Mouse (Mus musculus) lung, postnatal 0 days (tissue): Measurements from ENCODE around the gene Pfdn6.

Experiments
- CTCF ChIP-seq: IDR thresholded peaks from 2 replicates; pipeline ENCODE4 v1.5.1; 2016; ENCODE audit warnings: antibody characterized with exemption, mild to moderate bottlenecking
- EP300 ChIP-seq: IDR thresholded peaks from 2 replicates; pipeline ENCODE4 v1.6.1; 2016; ENCODE audit warnings: antibody characterized with exemption, mild to moderate bottlenecking, control low read depth

GRCm38 (mm10) chr17:33910346-33911051, 29.6 kb downstream of the Pfdn6 start:
- peak; percentile 34 for TF ChIP-seq CTCF
- no peak for TF ChIP-seq EP300
